Mouse (Mus musculus): ENCODE measurements around the gene Pik3r2.

The Pik3r2 gene

GRCm38 (mm10) chr8:70738211-70738610, 38.3 kb downstream of the Pik3r2 start:
- DNase-seq (ENCODE audit: low spot score), result no peak

- DNase-seq (ENCODE audit: low spot score), result no peak
Observed at GRCm38 (mm10) chr8:70737705-70738104, 38.8 kb downstream of the Pik3r2 start.

GRCm38 (mm10) chr8:70730956-70731355, 45.6 kb downstream of the Pik3r2 start:
- no peak for DNase-seq (ENCODE audit: low spot score)

DNA sequence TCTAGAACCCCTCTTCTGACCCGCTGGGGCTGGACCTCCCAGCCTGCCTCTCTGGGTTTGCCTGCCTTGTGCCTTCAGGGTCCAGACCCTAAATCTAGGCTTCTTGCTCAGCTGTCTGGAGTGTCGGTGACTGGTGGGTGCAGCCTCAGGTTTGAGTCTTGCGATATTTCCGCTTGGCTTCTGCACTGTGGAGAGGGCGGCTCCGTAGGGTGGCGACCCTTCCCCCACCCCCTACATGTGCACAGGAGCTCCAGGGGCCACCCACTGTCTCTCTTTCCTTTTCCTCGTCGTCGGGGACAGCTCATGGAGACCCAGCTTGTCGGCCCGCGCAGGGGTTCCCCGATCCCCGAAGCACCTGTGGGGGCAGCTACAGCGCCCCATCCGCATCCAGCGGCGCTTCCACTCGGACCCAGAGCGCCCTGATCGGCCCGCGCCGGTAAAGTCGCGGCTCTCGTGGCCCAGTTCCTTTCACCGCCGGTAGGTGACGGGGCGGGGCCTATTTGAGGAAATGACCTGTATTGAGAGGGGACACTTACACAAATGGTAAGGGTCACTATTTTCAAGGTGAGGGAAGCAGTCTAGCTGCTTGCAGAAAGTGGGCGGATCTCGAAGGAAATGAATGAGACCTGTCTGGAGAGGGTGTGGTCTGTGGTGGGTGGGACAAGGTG, 46.6 kb downstream of the Pik3r2 start:
- DNase-seq (ENCODE audit: low spot score), result no peak

DNA sequence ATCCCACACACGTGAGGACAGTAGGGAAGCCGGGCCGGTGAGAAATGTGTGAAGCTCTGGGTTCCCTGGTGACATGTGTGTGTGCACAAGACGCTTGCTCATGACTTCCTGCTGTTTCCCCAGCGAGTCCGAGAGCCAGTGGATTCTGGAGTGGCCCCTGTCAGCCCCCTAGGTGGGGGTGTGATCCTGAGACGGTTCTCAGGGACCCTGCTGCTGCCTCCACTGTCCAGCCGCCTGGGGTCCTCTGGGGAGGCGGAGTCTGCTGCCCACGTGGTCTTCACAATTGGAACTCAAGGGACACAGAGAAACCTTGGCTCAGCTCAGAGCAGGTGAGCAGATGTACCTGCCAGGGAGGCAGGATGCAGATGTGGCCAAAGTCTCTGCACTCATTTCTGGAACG, 49.8 kb downstream of the Pik3r2 start:
- DNase-seq (ENCODE audit: low spot score), result no peak

- peak; percentile 37 for DNase-seq (ENCODE audit: low spot score)
Observed at GRCm38 (mm10) chr8:70725792-70726447, 50.6 kb downstream of the Pik3r2 start.

DNA sequence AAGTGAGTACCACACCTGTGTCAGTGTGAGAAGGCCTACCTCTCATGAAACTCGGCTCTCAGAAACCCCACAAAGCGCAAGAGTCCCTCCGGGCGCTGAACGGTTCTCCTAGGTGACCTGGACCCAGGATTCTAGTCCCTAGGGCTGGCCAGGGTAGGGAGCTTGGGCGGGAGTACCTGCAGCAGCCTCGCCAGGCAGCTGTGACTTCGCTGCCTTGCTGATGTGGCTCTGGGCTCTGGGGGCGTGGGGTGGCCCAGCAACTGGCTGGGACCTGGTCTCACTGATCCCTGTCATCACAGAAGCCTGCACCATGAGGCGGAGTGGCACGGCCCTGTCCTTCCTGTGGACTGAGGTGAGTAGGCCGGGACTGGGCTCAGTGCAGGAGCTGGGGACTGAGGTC, 52.3 kb downstream of the Pik3r2 start:
- DNase-seq (ENCODE audit: low spot score), result no peak

GRCm38 (mm10) chr8:70723486-70724210, 52.9 kb downstream of the Pik3r2 start, which contains the start of gene Pde4c:
TSS of gene Pde4c (plus strand) at chr8:70723720.
- no peak for DNase-seq (ENCODE audit: low spot score)

DNA sequence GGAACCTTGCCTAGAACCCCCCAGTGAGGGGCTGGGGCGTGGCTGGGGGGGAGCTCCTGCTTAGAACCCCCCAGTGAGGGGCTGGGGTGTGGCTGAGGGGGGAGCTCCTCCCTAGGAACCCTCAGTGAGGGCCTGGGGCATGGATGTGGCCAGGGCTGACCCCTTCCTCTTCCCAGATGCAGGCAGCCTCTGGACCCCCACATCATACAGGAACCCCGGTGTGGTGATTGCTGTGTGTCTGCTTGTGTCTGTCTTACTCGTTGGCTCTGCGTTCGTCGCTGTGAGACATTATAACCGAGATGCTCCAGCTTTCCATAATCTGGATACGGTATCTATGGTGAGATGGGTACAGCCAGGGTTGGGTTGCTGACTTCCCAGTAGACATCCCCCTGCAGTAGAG, 54.9 kb downstream of the Pik3r2 start:
- no peak for DNase-seq (ENCODE audit: low spot score)

GRCm38 (mm10) chr8:70720739-70721138, 55.8 kb downstream of the Pik3r2 start:
- DNase-seq (ENCODE audit: low spot score), result peak; percentile 92

GRCm38 (mm10) chr8:70719796-70720270, 56.7 kb downstream of the Pik3r2 start:
- no peak for DNase-seq (ENCODE audit: low spot score)

GRCm38 (mm10) chr8:70718297-70718696, 58.2 kb downstream of the Pik3r2 start, which contains the start of gene Gm3336:
TSS of gene Gm3336 (plus strand) at chr8:70718543.
- DNase-seq (ENCODE audit: low spot score), result no peak
